Mouse (Mus musculus): ENCODE measurements at regions not wholly inside any gene's neighbourhood (a gene's known extent, or its start where the extent isn't known, plus 50 kb on each side); places are given as distances from the start of the nearest gene placed in this dataset.
"Not testable (repeated sequence)": the region's sequence is repeated elsewhere in the genome, so short reads cannot be mapped to it uniquely, and the experiment has no call there.

- in situ Hi-C loops (cut with MboI, MseI), result no loop called here
These were observed 378.2 kb downstream of the Pcdh20 start for GRCm38 (mm10) chr14:88092967-88093366.

GRCm38 (mm10) chr14:88084854-88085253, 386.3 kb downstream of the Pcdh20 start:
- in situ Hi-C loops (cut with MboI, MseI), result no loop called here

DNA sequence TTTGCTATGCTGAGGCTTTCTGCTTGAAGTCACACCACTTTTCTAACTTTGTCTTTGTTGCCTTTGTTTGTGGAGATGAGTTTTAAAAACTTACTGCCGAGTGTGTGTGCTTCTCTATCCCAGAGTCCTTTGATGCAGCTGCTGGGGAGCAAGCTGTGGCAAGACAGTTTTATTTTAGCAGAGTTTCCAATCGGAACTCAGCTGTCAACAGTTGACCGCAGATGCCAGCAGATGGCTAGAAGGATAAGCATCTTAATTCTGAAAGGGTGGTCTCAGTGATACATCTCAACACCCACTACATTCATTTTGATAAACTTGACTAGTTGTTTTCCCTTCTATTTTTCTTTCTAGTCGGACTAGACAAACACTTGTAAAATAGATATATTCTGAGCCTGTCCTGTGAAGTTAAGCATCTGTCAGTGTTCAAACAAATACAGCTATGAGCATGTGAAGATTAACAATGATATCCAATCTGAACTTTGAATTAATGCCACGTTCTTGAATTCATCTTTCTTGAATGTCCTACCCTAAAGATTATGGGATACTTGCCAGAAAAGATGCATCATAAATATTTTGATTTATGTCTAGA, 398.2 kb downstream of the Pcdh20 start:
- in situ Hi-C loops (cut with MboI, MseI), result no loop called here

GRCm38 (mm10) chr14:88047586-88047985, 423.6 kb downstream of the Pcdh20 start:
- in situ Hi-C loops (cut with MboI, MseI), result not testable (repeated sequence)

GRCm38 (mm10) chr14:88013882-88014281, 457.3 kb downstream of the Pcdh20 start:
- in situ Hi-C loops (cut with MboI, MseI), result loop anchor here in 1 of 2 experiments (10.0 kb wide), 1 partner anchor 399 kb away; no protein-coding TSS in a partner anchor

DNA sequence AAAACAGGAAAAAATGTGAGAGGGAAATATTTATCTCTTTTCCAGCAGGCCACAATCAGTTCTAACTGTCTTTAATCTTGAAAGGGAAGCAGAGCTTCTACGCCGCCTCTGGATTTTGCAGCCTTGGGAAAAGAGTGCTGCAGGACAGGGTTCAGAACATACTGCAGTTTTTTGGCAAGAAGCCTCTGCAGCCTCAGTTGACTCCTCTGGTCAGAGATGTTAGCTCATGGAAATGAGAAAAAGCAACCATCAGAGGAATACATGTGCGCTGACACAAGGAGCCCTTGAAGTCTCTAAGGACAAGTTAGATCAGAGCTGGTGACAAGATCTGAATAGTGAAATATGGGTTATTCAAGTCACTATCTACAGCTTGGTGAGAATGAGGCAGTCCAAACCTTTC, 458.0 kb downstream of the Pcdh20 start:
- in situ Hi-C loops (cut with MboI, MseI), result loop anchor here in 1 of 2 experiments (10.0 kb wide), 1 partner anchor 398 kb away; no protein-coding TSS in a partner anchor

DNA sequence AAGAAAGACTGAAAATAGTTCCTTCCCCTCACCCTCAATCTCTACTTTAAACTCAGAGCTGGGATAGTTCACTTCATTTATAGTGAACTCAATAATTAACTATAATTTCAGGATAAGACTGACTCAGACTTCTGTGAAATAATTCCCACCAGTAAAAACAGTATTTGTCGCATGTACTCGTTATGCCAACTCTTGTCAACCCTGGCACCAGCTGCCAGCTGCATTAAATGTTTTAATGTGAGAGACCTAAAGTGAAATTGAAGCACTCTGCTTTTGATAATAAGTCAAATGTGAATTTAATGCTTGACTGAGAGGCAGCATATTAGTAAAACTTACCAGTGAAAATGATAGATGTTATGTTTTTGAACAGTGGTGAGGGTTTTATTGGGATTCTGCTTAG, 474.6 kb downstream of the Pcdh20 start:
- in situ Hi-C loops (cut with MboI, MseI), result no loop called here

Data from T-helper 17 cell (primary cell).